Mouse (Mus musculus): ENCODE measurements around the gene Stox2. TPM values are rescaled to one million over a fixed set of nuclear protein-coding genes. Genes with fewer than 3 reads are reported as not detected.
"Not testable (repeated sequence)": the region's sequence is repeated elsewhere in the genome, so short reads cannot be mapped to it uniquely, and the experiment has no call there.

Stox2 gene
- polyA plus RNA-seq, 1 experiment from 2014 or later = 2.6 TPM

DNA sequence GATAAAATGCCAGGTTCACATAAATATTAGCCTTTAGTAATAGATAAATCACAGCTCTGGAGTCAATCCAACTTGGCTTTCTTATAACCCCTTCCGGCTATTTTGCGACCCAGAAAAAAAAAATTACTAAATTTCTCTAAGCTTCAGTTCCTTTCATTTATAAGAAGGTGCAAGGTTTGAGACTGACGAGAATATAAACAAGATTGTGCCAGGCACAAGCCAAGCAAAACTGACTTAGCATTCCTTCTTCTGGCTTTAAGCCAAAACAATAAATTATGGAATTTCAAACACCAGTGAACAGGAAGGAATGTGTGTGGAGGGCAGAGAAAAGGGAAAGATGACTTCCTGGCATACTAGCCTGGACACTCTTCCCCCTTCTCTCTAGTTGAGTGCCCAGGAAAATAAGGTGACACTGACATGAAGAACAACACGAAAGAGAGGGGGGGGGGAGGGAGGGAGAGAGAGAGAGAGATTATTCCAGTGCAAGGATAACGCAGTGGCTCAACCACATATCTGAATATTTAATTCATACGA, 13.1 kb upstream of the Stox2 start:
- ATAC-seq (replicated peaks; ENCODE audit: low FRiP score) (no peak), DNase-seq (ENCODE audit: low spot score) (no peak)
- no peaks in the 10 kb centered on the region for H3K4me1 ChIP-seq (replicated peaks; ENCODE audit: control insufficient read depth, insufficient read depth, low read length)
- no peak overlapping the region for H3K9ac ChIP-seq (ENCODE audit: low read depth, low read length)
- H3K36me3 ChIP-seq (ENCODE audit: control insufficient read depth, insufficient read depth, low read length) = no peaks in the 10 kb centered on the region
- H3K4me3 ChIP-seq (ENCODE audit: low read depth, low read length) = no peak overlapping the region
- H3K9me3 ChIP-seq (ENCODE audit: control insufficient read depth, low read length) = peaks cover 6% of the 10 kb centered on the region; the same call in 1 of the 2 replicates
- H3K27me3 ChIP-seq (replicated peaks; ENCODE audit: control insufficient read depth, insufficient read depth, low read length) = no peaks in the 10 kb centered on the region
- H3K4me2 ChIP-seq = no peak overlapping the region
- no peak overlapping the region for H3K27ac ChIP-seq (ENCODE audit: low read depth, low read length)
- WGBS = 84% methylated on average over 6 of the region's 6 CpGs

DNA sequence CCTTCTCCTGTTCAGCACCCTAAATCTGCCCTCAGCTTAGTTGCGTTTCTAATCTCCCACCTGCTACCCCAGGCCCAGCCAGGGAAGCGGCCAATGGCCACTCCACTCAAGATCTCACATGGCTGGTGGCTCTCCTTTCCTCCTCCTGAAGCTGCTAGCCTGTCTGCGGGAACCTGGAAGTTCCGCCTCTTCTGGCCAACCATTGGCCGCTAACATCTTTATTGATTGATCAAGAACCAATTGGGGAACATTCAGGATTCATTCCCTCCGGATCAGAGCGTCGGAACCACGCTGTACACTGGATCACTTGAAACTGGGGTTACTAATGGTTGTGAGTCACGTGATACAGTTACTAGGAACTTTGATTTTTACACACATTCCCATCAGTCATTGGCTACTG, 12.4 kb upstream of the Stox2 start:
- Histone ChIP-seq H3K4me2 (no peak overlapping the region), H3K27me3 (replicated peaks; ENCODE audit: control insufficient read depth, insufficient read depth, low read length) (no peaks in the 10 kb centered on the region), H3K27ac (ENCODE audit: low read depth, low read length) (no peak overlapping the region), H3K9ac (ENCODE audit: low read depth, low read length) (no peak overlapping the region), H3K4me1 (replicated peaks; ENCODE audit: control insufficient read depth, insufficient read depth, low read length) (no peaks in the 10 kb centered on the region), H3K4me3 (ENCODE audit: low read depth, low read length) (no peak overlapping the region), H3K9me3 (ENCODE audit: control insufficient read depth, low read length) (peaks cover 6% of the 10 kb centered on the region; the same call in 1 of the 2 replicates), H3K36me3 (ENCODE audit: control insufficient read depth, insufficient read depth, low read length) (no peaks in the 10 kb centered on the region)
- DNase-seq (ENCODE audit: low spot score) (no peak), ATAC-seq (replicated peaks; ENCODE audit: low FRiP score) (no peak)
- 88% methylated on average over 10 of the region's 10 CpGs for WGBS

DNA sequence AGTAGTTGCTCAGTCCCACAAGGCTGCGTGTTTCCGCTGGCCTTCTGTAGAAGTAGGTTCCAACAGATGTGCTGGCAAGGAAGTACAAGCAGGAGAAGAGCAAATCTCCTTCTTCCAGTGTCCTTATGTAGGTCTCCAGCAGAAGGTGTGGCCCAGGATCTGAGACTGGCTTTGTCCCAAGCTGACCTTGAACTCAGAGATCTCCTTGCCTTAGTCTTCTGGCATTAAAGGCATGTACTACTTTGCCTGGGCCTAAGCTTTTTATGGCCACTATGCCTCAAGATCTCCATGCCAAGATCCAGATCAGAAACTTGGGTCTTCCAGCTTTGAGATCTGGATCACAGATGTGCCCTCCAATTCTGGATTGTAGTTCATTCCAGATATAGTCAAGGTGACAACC, 3.0 kb upstream of the Stox2 start:
- H3K4me3 ChIP-seq (ENCODE audit: low read depth, low read length); H3K27ac ChIP-seq (ENCODE audit: low read depth, low read length); H3K27me3 ChIP-seq (replicated peaks; ENCODE audit: control insufficient read depth, insufficient read depth, low read length); ATAC-seq (replicated peaks; ENCODE audit: low FRiP score); H3K9me3 ChIP-seq (ENCODE audit: control insufficient read depth, low read length); DNase-seq (ENCODE audit: low spot score); H3K9ac ChIP-seq (ENCODE audit: low read depth, low read length); H3K36me3 ChIP-seq (ENCODE audit: control insufficient read depth, insufficient read depth, low read length); H3K4me2 ChIP-seq; H3K4me1 ChIP-seq (replicated peaks; ENCODE audit: control insufficient read depth, insufficient read depth, low read length): not testable (repeated sequence)
- WGBS = 86% methylated on average over 2 of the region's 2 CpGs

DNA sequence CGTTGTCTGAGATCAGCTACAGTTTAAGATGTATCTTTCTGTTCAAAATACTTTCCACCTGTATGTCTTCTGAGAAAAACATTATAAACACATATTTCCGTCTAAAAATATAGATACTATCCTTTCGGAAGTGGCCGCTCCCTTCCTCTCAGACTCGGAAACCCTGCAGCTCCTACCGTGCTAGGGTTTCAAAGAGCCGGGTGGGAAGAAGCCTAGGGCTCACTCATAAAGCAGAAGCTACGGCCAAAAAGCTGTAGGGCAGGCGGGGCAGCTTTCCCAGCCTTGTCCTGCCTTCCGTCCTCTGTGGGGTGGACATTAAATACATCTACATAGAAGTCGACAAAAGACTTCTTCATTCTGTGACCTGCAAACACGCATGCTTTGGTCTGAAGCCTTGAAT, 6.9 kb downstream of the Stox2 start:
- Histone ChIP-seq H3K4me1 (replicated peaks; ENCODE audit: control insufficient read depth, insufficient read depth, low read length) (no peaks in the 10 kb centered on the region), H3K27ac (ENCODE audit: low read depth, low read length) (no peak overlapping the region), H3K9ac (ENCODE audit: low read depth, low read length) (no peak overlapping the region), H3K27me3 (replicated peaks; ENCODE audit: control insufficient read depth, insufficient read depth, low read length) (no peaks in the 10 kb centered on the region), H3K4me3 (ENCODE audit: low read depth, low read length) (no peak overlapping the region), H3K4me2 (no peak overlapping the region), H3K36me3 (ENCODE audit: control insufficient read depth, insufficient read depth, low read length) (no peaks in the 10 kb centered on the region), H3K9me3 (ENCODE audit: control insufficient read depth, low read length) (no peaks in the 10 kb centered on the region)
- ATAC-seq (replicated peaks; ENCODE audit: low FRiP score) = no peak
- 72% methylated on average over 12 of the region's 12 CpGs for WGBS
- DNase-seq (ENCODE audit: low spot score) = no peak

DNA sequence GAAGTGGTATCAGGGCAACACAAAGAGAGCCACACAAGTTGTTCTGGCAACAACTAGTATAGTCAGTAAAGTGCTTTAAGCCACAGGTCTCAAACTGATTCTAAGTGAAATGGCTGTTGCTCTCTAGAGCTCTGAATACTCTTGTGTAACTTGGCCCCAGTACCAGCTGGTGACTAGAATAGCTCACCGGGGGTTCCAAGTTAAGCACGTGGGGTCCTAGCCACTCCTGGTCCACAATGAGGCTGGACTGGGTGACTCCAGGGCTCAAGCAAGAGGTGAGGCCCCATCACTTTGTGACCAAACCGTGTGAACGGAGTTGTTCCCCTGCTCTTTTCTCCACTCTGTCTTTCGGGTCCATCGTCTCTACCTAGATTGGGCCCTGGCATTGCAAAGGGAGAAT, 8.2 kb downstream of the Stox2 start:
- Histone ChIP-seq H3K27me3 (replicated peaks; ENCODE audit: control insufficient read depth, insufficient read depth, low read length) (no peaks in the 10 kb centered on the region), H3K36me3 (ENCODE audit: control insufficient read depth, insufficient read depth, low read length) (no peaks in the 10 kb centered on the region), H3K4me2 (no peak overlapping the region), H3K9ac (ENCODE audit: low read depth, low read length) (no peak overlapping the region), H3K9me3 (ENCODE audit: control insufficient read depth, low read length) (no peaks in the 10 kb centered on the region), H3K4me3 (ENCODE audit: low read depth, low read length) (no peak overlapping the region), H3K4me1 (replicated peaks; ENCODE audit: control insufficient read depth, insufficient read depth, low read length) (no peaks in the 10 kb centered on the region), H3K27ac (ENCODE audit: low read depth, low read length) (no peak overlapping the region)
- no peak for ATAC-seq (replicated peaks; ENCODE audit: low FRiP score)
- DNase-seq (ENCODE audit: low spot score) = no peak
- WGBS = 83% methylated on average over 6 of the region's 6 CpGs

DNA sequence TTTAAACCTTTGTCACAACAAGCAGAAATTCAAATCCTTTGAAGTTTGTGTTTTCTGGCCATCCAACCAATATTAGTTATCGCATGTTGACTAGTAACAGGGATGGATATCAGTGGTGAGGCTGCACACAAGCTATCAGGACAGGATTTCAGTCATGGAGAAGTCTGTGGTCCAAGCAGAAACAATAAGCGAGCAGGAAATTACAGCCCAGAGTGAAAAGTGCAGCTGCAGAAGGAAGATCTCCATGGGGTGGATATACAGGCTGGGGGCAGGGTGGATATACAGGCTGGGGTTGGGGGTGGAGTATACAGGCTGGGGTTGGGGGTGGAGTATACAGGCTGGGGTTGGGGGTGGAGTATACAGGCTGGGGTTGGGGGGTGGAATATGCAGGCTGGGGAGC, 10.3 kb downstream of the Stox2 start:
- H3K9ac ChIP-seq (ENCODE audit: low read depth, low read length) = no peak overlapping the region

DNA sequence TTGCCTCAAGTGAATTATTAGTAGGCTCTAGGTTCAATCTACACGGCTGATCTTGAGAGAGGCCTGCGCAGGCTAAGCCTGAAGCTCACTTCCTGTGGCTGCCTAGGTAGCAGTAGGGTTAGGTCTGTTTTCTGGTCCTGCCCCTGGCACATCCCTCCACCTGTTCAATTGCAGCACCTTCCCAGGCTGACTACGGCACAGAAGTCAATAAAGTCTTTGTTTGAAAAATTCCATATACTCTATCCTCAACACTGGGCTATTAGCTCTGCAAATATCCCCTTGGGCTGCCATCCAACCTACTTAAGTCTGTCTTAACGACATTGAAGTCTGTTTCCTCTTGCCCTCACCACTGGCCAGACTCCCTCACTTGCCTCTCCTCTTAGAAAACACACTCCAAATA, 10.8 kb downstream of the Stox2 start:
- Histone ChIP-seq H3K4me2 (no peak overlapping the region), H3K9ac (ENCODE audit: low read depth, low read length) (no peak overlapping the region), H3K27me3 (replicated peaks; ENCODE audit: control insufficient read depth, insufficient read depth, low read length) (no peaks in the 10 kb centered on the region), H3K9me3 (ENCODE audit: control insufficient read depth, low read length) (no peaks in the 10 kb centered on the region), H3K4me3 (ENCODE audit: low read depth, low read length) (no peak overlapping the region), H3K4me1 (replicated peaks; ENCODE audit: control insufficient read depth, insufficient read depth, low read length) (no peaks in the 10 kb centered on the region), H3K27ac (ENCODE audit: low read depth, low read length) (no peak overlapping the region), H3K36me3 (ENCODE audit: control insufficient read depth, insufficient read depth, low read length) (no peaks in the 10 kb centered on the region)
- WGBS = 73% methylated on average over 4 of the region's 4 CpGs
- ATAC-seq (replicated peaks; ENCODE audit: low FRiP score) (no peak), DNase-seq (ENCODE audit: low spot score) (no peak)

More for the DNA sequence above, 10.3 kb downstream of the Stox2 start:
- Histone ChIP-seq H3K27ac (ENCODE audit: low read depth, low read length) (no peak overlapping the region), H3K4me3 (ENCODE audit: low read depth, low read length) (no peak overlapping the region), H3K4me2 (no peak overlapping the region), H3K4me1 (replicated peaks; ENCODE audit: control insufficient read depth, insufficient read depth, low read length) (no peaks in the 10 kb centered on the region), H3K27me3 (replicated peaks; ENCODE audit: control insufficient read depth, insufficient read depth, low read length) (no peaks in the 10 kb centered on the region), H3K9me3 (ENCODE audit: control insufficient read depth, low read length) (no peaks in the 10 kb centered on the region), H3K36me3 (ENCODE audit: control insufficient read depth, insufficient read depth, low read length) (no peaks in the 10 kb centered on the region)
- 78% methylated on average over 2 of the region's 2 CpGs for WGBS
- DNase-seq (ENCODE audit: low spot score) = no peak
- ATAC-seq (replicated peaks; ENCODE audit: low FRiP score) = no peak

DNA sequence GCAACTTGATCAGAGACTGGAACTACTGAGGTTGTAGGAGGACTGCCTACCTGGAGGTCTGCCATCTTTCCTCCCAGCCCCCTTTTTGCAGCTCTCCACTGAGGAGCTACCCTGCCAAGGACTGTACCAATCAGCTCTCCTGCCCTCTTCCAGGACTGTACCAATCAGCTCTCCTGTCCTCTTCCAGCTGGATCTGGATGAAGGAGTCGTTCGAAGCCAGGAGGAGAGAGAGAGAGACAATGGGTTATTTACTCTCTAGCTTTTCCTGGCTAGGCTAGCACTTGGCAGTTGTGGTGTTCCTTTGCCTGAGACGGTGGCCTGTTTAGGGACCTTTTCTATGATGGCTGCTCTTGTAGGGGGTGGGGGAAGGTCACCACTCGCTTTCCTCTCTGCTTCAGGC, 14.9 kb downstream of the Stox2 start:
- H3K36me3 ChIP-seq (ENCODE audit: control insufficient read depth, insufficient read depth, low read length) = no peaks in the 10 kb centered on the region
- H3K4me2 ChIP-seq = no peak overlapping the region
- DNase-seq (ENCODE audit: low spot score) = no peak
- no peaks in the 10 kb centered on the region for H3K9me3 ChIP-seq (ENCODE audit: control insufficient read depth, low read length)
- H3K27me3 ChIP-seq (replicated peaks; ENCODE audit: control insufficient read depth, insufficient read depth, low read length) = no peaks in the 10 kb centered on the region
- ATAC-seq (replicated peaks; ENCODE audit: low FRiP score) = no peak
- 66% methylated on average over 4 of the region's 4 CpGs for WGBS
- H3K4me3 ChIP-seq (ENCODE audit: low read depth, low read length) = no peak overlapping the region
- H3K9ac ChIP-seq (ENCODE audit: low read depth, low read length) = no peak overlapping the region
- H3K4me1 ChIP-seq (replicated peaks; ENCODE audit: control insufficient read depth, insufficient read depth, low read length) = no peaks in the 10 kb centered on the region
- no peak overlapping the region for H3K27ac ChIP-seq (ENCODE audit: low read depth, low read length)

DNA sequence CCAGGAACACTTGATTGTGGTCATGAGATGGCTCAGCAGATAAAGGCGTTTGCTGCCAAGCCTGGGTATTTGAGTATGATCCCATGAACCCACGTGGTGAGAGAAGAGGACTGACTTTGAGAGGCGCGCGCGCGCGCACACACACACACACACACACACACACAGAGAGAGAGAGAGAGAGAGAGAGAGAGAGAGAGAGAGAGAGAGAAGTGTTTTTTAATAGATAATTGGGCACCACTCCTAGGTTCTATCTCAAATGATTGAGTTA, 32.0 kb downstream of the Stox2 start:
- H3K4me1 ChIP-seq (replicated peaks; ENCODE audit: control insufficient read depth, insufficient read depth, low read length); H3K27ac ChIP-seq (ENCODE audit: low read depth, low read length); H3K9ac ChIP-seq (ENCODE audit: low read depth, low read length); ATAC-seq (replicated peaks; ENCODE audit: low FRiP score); H3K36me3 ChIP-seq (ENCODE audit: control insufficient read depth, insufficient read depth, low read length); H3K9me3 ChIP-seq (ENCODE audit: control insufficient read depth, low read length); DNase-seq (ENCODE audit: low spot score): not testable (repeated sequence)
- 5% methylated on average over 8 of the region's 8 CpGs for WGBS
- Histone ChIP-seq H3K4me2 (peak overlapping the region; percentile 79), H3K27me3 (replicated peaks; ENCODE audit: control insufficient read depth, insufficient read depth, low read length) (peaks cover 61% of the 10 kb centered on the region), H3K4me3 (ENCODE audit: low read depth, low read length) (peak overlapping the region; percentile 60; the same call in 1 of the 2 replicates)
